Mouse (Mus musculus) hindbrain, embryonic 16.5 days (tissue): Measurements from ENCODE around the gene Gm49027. TPM values are rescaled to one million over a fixed set of nuclear protein-coding genes. Genes with fewer than 3 reads are reported as not detected.
"Not testable (repeated sequence)": the region's sequence is repeated elsewhere in the genome, so short reads cannot be mapped to it uniquely, and the experiment has no call there.

ENCODE experiments used
- ATAC-seq: fragments of 200-750 bp; cut with Nextera tagmentation; 2 replicates; pipeline ENCODE4 v1.8.0; 2017; ENCODE audit warnings: moderate TSS enrichment, moderate library complexity
- H3K27ac ChIP-seq: fragments of 300-500 bp; sonication (generic); 2 replicates; pipeline ENCODE4 v1.5.1; 2014; ENCODE audit warnings: low read depth, mild to moderate bottlenecking, control low read depth, low read length, moderate library complexity
- H3K27me3 ChIP-seq: fragments of 300-500 bp; sonication (generic); replicated peaks from 2 replicates; pipeline ENCODE4 v1.6.1; 2014; ENCODE audit warnings: low read length; ENCODE audit not compliant: control insufficient read depth, insufficient read depth
- H3K36me3 ChIP-seq: fragments of 300-500 bp; sonication (generic); 2 replicates; pipeline ENCODE4 v1.6.1; 2014; ENCODE audit warnings: mild to moderate bottlenecking, low read length, moderate library complexity, mixed read lengths; ENCODE audit not compliant: control insufficient read depth, insufficient read depth
- H3K4me1 ChIP-seq: fragments of 300-500 bp; sonication (generic); 2 replicates; pipeline ENCODE4 v1.6.1; 2014; ENCODE audit warnings: low read depth, low read length; ENCODE audit not compliant: control insufficient read depth, insufficient read depth
- H3K4me2 ChIP-seq: fragments of 300-500 bp; sonication (generic); 2 replicates; pipeline ENCODE4 v1.6.1; 2014; ENCODE audit warnings: mild to moderate bottlenecking, low read length, control low read depth, moderate library complexity
- H3K4me3 ChIP-seq: fragments of 300-500 bp; sonication (generic); 2 replicates; pipeline ENCODE4 v1.5.1; 2014; ENCODE audit warnings: mild to moderate bottlenecking, low read length, control low read depth, moderate library complexity
- H3K9ac ChIP-seq: fragments of 300-500 bp; sonication (generic); 2 replicates; pipeline ENCODE4 v1.6.1; 2014; ENCODE audit warnings: low read depth, mild to moderate bottlenecking, control low read depth, low read length, moderate library complexity
- H3K9me3 ChIP-seq: fragments of 300-500 bp; sonication (generic); 2 replicates; pipeline ENCODE4 v1.6.1; 2014; ENCODE audit warnings: mild to moderate bottlenecking, low read length, moderate library complexity; ENCODE audit not compliant: control insufficient read depth
- WGBS: fragments of 180-500 bp; shearing (Covaris S2); extraction: QIAGEN DNeasy Blood & Tissue Kit; methylation state at CpG from one replicate; pipeline ENCODE4 v1.1.7; 2014; 5-methylcytosine and 5-hydroxymethylcytosine counted together
- polyA plus RNA-seq: library from polyadenylated mRNA; unstranded; fragments of >200 nt; fragmentation: Nextera tagmentation; extraction: Ambion mirVana; gene quantifications from 2 replicates; pipeline ENCODE4 v1.2.1, GENCODE M21; 2015

Gene Gm49027
- polyA plus RNA-seq, 1 experiment from 2014 or later = 1.6 TPM

DNA sequence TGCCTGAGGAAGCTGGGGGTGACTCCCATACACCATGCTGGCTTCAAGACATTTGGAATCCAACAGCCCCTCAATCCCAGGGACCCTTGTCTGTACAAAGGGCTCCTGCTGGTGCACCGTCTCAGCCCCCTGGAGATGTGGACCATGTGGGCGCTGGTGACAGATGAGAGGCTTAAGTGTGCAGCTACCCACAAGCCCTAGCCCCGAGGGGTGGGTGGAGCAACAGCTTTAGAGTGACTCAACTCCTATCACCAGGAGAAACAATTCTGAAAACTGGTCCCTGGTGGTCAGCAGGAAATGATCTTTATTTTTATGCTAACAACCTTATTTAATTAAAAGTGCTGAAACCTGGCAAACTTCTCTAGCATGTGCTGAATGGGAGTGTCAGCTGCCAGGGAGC, 13.9 kb downstream of the Gm49027 start:
- not testable (repeated sequence) for H3K4me1 ChIP-seq, H3K9me3 ChIP-seq, H3K4me3 ChIP-seq, H3K36me3 ChIP-seq, ATAC-seq, H3K4me2 ChIP-seq, H3K27ac ChIP-seq, H3K9ac ChIP-seq, H3K27me3 ChIP-seq
- WGBS = 81% methylated on average over 3 of the region's 3 CpGs

- Histone ChIP-seq H3K27ac (no peak within 1 kb of the TSS), H3K4me1 (peaks cover 2% of the 10 kb centered on the region; the same call in 1 of the 2 replicates), H3K36me3 (no peaks in the 10 kb centered on the region), H3K27me3 (no peaks in the 10 kb centered on the region), H3K9me3 (no peaks in the 10 kb centered on the region), H3K4me2 (peak within 1 kb of the TSS; percentile 71), H3K4me3 (no peak within 1 kb of the TSS), H3K9ac (no peak within 1 kb of the TSS)
- ATAC-seq = no peak
- 89% methylated on average over 5 of the region's 5 CpGs for WGBS
These were observed 15.1 kb downstream of the Gm49027 start, which contains the start of gene B3gnt4 for GRCm38 (mm10) chr5:123510160-123510559. TSS of gene B3gnt4 (plus strand) at chr5:123510460.

- H3K9me3 ChIP-seq = no peaks in the 10 kb centered on the region
- H3K36me3 ChIP-seq = no peaks in the 10 kb centered on the region
- no peak for ATAC-seq
- H3K4me1 ChIP-seq = peaks cover 2% of the 10 kb centered on the region; the same call in 1 of the 2 replicates
- no peak overlapping the region for H3K27ac ChIP-seq
- peak overlapping the region; percentile 70 for H3K9ac ChIP-seq
- H3K27me3 ChIP-seq = no peaks in the 10 kb centered on the region
- peak overlapping the region; percentile 63 for H3K4me3 ChIP-seq
- peak overlapping the region; percentile 71 for H3K4me2 ChIP-seq
- 8% methylated on average over 12 of the region's 12 CpGs for WGBS
These were observed 16.4 kb downstream of the Gm49027 start for GRCm38 (mm10) chr5:123508921-123509320.

DNA sequence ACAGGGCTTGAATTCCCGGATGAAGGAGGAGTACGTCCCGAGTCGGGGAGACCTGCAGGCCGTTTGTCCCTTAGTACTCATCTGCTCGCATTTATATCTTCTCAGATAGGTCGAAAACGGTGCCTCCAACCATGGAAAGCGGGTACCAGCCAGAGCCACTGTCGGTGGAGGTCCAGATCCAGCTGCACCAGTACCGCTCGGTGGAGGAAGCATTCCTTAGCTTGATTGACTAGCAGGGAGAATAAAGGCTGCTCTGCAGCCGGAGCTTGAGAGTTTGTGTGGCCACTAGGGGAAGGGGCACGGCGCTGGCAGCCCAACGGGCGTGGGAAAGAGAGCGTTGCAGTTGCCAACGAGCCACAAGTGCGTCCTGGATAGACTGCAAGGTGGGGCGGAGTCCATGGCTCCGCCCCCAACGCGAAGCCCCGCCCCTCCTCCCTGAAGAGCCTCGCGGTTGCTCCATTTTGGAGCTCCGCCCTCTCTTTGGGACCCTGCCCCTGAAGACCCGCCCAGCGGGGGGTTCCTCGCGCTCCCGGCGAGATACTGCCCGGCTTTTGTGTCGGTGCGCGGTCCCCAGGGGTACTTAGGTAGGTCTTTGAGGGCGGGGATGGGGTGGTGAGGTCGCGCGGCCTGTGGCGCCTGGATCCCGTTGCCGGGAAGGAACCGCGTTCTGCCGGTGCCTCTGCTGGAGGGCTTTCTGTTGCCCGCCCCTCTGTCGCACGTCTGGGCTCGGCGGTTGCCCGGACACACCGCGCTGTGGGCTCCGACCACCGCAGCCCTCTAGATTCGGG, 17.2 kb downstream of the Gm49027 start:
- H3K27ac ChIP-seq = no peak overlapping the region
- H3K9ac ChIP-seq = peak overlapping the region; percentile 70
- under 1% methylated on average over 58 of the region's 59 CpGs for WGBS
- ATAC-seq = peak; percentile 92
- peak overlapping the region; percentile 63 for H3K4me3 ChIP-seq
- H3K4me2 ChIP-seq = peak overlapping the region; percentile 71
- H3K4me1 ChIP-seq = peaks cover 2% of the 10 kb centered on the region; the same call in 1 of the 2 replicates
- no peaks in the 10 kb centered on the region for H3K36me3 ChIP-seq
- H3K27me3 ChIP-seq = no peaks in the 10 kb centered on the region
- no peaks in the 10 kb centered on the region for H3K9me3 ChIP-seq

GRCm38 (mm10) chr5:123501973-123502372, 23.3 kb downstream of the Gm49027 start:
- no peak for ATAC-seq
- Histone ChIP-seq H3K36me3 (no peaks in the 10 kb centered on the region), H3K27ac (no peak overlapping the region), H3K9ac (no peak overlapping the region), H3K9me3 (no peaks in the 10 kb centered on the region), H3K27me3 (no peaks in the 10 kb centered on the region), H3K4me1 (no peaks in the 10 kb centered on the region; the same call in 1 of the 2 replicates), H3K4me2 (no peak overlapping the region), H3K4me3 (no peak overlapping the region)
- 84% methylated on average over 4 of the region's 4 CpGs for WGBS

DNA sequence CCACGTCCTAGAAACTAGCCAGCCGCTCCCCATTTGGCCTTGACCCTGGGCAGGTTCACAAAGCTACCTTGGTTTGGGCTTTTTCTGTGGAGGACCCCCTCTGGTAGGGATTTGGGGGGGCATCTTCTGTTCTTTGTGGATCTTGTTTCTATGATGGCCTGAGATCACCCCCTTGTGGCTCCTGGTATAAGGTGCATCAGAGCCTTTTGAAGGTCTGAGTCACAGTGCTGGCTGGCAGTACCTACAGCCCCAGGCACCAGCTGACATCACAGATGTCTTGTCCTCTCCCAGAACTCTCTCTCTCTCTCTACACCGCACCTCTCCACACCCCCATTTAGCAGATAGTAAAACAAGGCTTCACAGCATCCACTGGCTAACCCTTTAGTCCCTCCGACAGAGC, 25.6 kb downstream of the Gm49027 start:
- no peak overlapping the region for H3K27ac ChIP-seq
- no peak overlapping the region for H3K4me3 ChIP-seq
- H3K36me3 ChIP-seq = no peaks in the 10 kb centered on the region
- H3K4me1 ChIP-seq = no peaks in the 10 kb centered on the region; the same call in 1 of the 2 replicates
- no peaks in the 10 kb centered on the region for H3K9me3 ChIP-seq
- 48% methylated on average over 4 of the region's 4 CpGs for WGBS
- no peak for ATAC-seq
- no peaks in the 10 kb centered on the region for H3K27me3 ChIP-seq
- H3K9ac ChIP-seq = no peak overlapping the region
- no peak overlapping the region for H3K4me2 ChIP-seq

- Histone ChIP-seq H3K9ac (no peak overlapping the region), H3K4me3 (no peak overlapping the region), H3K9me3 (no peaks in the 10 kb centered on the region), H3K4me1 (peaks cover 8% of the 10 kb centered on the region), H3K36me3 (no peaks in the 10 kb centered on the region), H3K27me3 (no peaks in the 10 kb centered on the region), H3K4me2 (no peak overlapping the region), H3K27ac (no peak overlapping the region)
- ATAC-seq = no peak
- 64% methylated on average over 9 of the region's 9 CpGs for WGBS
These were observed 35.4 kb downstream of the Gm49027 start for GRCm38 (mm10) chr5:123489935-123490334.

- H3K4me3 ChIP-seq = peak within 1 kb of the TSS; percentile 31
- H3K9ac ChIP-seq = peak within 1 kb of the TSS; percentile 49; the same call in 1 of the 2 replicates
- H3K4me1 ChIP-seq = peaks cover 8% of the 10 kb centered on the region
- H3K27ac ChIP-seq = no peak within 1 kb of the TSS
- no peaks in the 10 kb centered on the region for H3K27me3 ChIP-seq
- H3K9me3 ChIP-seq = no peaks in the 10 kb centered on the region
- peak; percentile 77 for ATAC-seq
- H3K4me2 ChIP-seq = peak within 1 kb of the TSS; percentile 64
- no peaks in the 10 kb centered on the region for H3K36me3 ChIP-seq
- WGBS = 6% methylated on average over 25 of the region's 25 CpGs
These were observed 36.0 kb downstream of the Gm49027 start, which contains the start of the genes Lrrc43 and Il31 for GRCm38 (mm10) chr5:123489112-123489785. TSS of gene Lrrc43 (plus strand) at chr5:123489305. TSS of gene Il31 (minus strand) at chr5:123489489.
